Mouse (Mus musculus) neutrophil, adult 65 days (primary cell): Measurements from ENCODE around the gene Nek1. TPM values are rescaled to one million over a fixed set of nuclear protein-coding genes. Genes with fewer than 3 reads are reported as not detected.

Experiments used
- total RNA-seq: library from RNA; stranded (reverse); gene quantifications from 2 replicates; pipeline ENCODE4 v1.2.4, GENCODE M21; 2023

The Nek1 gene
- total RNA-seq = 3.1 and 3.3 TPM in 2 replicates

DNA sequence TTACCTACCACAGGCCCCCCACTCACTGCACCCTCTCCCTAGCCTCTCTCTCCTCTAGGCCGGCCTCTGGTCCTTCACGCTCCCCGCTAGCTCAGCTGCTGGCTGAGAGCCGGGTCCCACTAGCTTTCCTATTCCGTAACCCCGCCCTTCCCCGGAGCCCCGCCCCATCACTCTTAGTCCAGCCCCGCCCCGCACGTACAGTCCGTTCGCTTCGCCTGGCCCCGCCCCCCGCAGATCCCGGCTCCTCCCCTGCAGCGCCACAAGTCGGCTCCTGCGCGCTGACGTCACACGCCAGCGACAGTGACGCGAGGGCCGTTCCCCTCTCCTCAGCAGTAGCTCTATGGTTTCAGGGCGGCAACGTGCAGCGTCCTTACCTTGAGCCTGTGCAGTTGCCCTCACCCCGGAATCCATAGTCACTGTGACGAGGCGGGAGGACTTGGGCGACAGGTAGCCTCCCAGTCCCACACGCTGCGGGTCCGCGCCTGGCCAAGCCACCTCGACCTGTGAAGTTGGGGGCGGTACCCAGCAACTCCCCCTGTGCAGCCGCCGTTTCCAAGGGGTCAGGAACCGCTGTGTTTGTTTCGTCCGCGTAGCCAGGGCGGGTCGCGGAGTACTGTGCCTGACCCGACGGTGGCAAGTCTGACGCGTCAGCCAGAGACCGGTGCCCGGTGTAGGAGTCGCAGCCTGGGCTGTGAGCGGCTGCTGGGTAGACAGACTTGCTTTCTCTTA lies at the start of gene Nek1:
Nek1 (plus strand) TSS at position 286 of the 729 bp plus-strand sequence.

DNA sequence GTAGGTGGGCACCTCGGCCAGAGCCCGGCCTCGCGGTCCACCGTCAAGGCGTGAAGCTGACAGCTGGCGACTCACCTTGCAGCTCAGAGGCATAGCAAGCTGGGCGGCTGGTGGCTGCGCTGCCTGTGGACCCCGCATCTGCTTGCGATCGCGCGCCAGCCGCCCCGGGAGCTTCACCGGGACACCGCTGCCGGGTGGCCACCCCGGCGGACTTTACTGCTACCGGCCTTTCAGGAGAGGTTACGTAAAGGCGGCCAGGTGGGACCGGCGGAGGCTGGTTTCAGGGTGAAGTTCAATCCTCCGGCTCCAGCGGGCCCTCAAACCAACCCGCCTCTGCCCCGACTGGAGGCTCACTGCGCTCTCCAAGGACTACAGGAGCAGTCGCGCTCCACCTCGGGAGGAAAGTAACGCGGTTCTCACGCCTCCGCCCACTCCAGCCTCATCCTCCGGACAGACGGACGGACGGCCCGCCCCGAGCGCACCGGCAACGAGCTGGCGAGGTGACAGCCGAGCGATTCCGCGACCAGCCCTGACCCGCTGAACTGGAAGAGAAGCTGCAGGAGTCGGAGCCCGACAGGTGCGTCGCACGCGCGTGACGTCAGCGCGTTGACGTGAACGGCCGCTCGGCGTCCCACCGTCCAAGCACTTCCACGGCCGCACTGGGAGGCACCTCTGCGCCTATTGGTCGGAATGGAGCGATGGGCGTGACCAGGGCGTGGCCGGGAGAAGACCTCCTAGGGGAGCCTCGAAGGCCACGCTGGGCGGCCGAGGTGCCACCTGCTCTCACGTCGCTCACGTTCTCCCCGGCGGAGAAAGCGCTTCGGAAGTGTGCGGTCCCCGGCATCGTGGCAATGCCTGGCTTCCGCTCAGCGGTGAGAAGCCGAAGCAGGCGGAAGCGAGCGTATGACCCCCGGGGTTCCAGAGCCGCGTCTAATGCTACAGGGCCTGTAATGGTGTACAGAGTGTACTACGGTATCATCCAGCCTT lies 10.0 kb upstream of the Nek1 start, which contains the start of gene Clcn3:
Clcn3 (minus strand) TSS at position 600 of the 987 bp plus-strand sequence.

Other genes with a start within 250 kb of the Nek1 start
- gene Hpf1, start 102.8 kb upstream of the Nek1 start, total RNA-seq = 25.1 and 25.3 TPM in 2 replicates
- gene Clcn3, start 9.9 kb upstream of the Nek1 start, total RNA-seq = 14.3 and 19.4 TPM in 2 replicates
- 3.1 and 6.2 TPM in 2 replicates for gene Sh3rf1, start 230.7 kb downstream of the Nek1 start, total RNA-seq